Mouse (Mus musculus) liver, embryonic 16.5 days (tissue): ENCODE results near the gene Mbd3. TPM values are rescaled to one million over a fixed set of nuclear protein-coding genes. Genes with fewer than 3 reads are reported as not detected.

Experiments used
- ATAC-seq: fragments of 200-750 bp; cut with Nextera tagmentation; 2 replicates; pipeline ENCODE4 v1.8.0; 2017; ENCODE audit warnings: low read depth, mild to moderate bottlenecking, moderate number of reproducible peaks, moderate library complexity
- H3K27ac ChIP-seq: fragments of 300-500 bp; sonication (generic); 2 replicates; pipeline ENCODE4 v1.5.1; 2014; ENCODE audit warnings: mild to moderate bottlenecking, low read length
- H3K27me3 ChIP-seq: fragments of 300-500 bp; sonication (generic); 2 replicates; pipeline ENCODE4 v1.6.1; 2014; ENCODE audit warnings: low read depth, low read length, mixed read lengths; ENCODE audit not compliant: control insufficient read depth, insufficient read depth
- H3K36me3 ChIP-seq: fragments of 300-500 bp; sonication (generic); 2 replicates; pipeline ENCODE4 v1.6.1; 2014; ENCODE audit warnings: mild to moderate bottlenecking; ENCODE audit not compliant: control insufficient read depth, insufficient read depth
- H3K4me1 ChIP-seq: fragments of 300-500 bp; sonication (generic); 2 replicates; pipeline ENCODE4 v1.6.1; 2014; ENCODE audit warnings: low read depth, low read length, mixed read lengths; ENCODE audit not compliant: control insufficient read depth
- H3K4me2 ChIP-seq: fragments of 300-500 bp; sonication (generic); 2 replicates; pipeline ENCODE4 v1.6.1; 2014; ENCODE audit warnings: low read depth, low read length, mixed read lengths
- H3K4me3 ChIP-seq: fragments of 300-500 bp; sonication (generic); 2 replicates; pipeline ENCODE4 v1.5.1; 2014; ENCODE audit warnings: low read depth, mild to moderate bottlenecking, low read length
- H3K9ac ChIP-seq: fragments of 300-500 bp; sonication (generic); 2 replicates; pipeline ENCODE4 v1.6.1; 2014; ENCODE audit warnings: low read depth, low read length
- H3K9me3 ChIP-seq: fragments of 300-500 bp; sonication (generic); replicated peaks from 2 replicates; pipeline ENCODE4 v1.6.1; 2016; ENCODE audit warnings: low read length; ENCODE audit not compliant: control insufficient read depth
- WGBS: fragments of 180-500 bp; shearing (Covaris S2); extraction: QIAGEN DNeasy Blood & Tissue Kit; methylation state at CpG from one replicate; pipeline ENCODE4 v1.1.7; 2014; ENCODE audit not compliant: insufficient replicate concordance; 5-methylcytosine and 5-hydroxymethylcytosine counted together
- polyA plus RNA-seq: library from polyadenylated mRNA; unstranded; fragments of >200 nt; fragmentation: Nextera tagmentation; extraction: Ambion mirVana; gene quantifications from 2 replicates; pipeline ENCODE4 v1.2.1, GENCODE M21; 2015

Mbd3 gene
- polyA plus RNA-seq, 1 experiment from 2014 or later = 52.7 TPM

- H3K4me3 ChIP-seq = no peak overlapping the region
- no peak overlapping the region for H3K27ac ChIP-seq
- peaks cover 33% of the 10 kb centered on the region for H3K4me1 ChIP-seq
- no peaks in the 10 kb centered on the region for H3K36me3 ChIP-seq
- no peak for ATAC-seq
- no peak overlapping the region for H3K9ac ChIP-seq
- H3K4me2 ChIP-seq = no peak overlapping the region
- H3K27me3 ChIP-seq = no peaks in the 10 kb centered on the region
- H3K9me3 ChIP-seq = no peaks in the 10 kb centered on the region
- WGBS = 58% methylated on average over 4 of the region's 4 CpGs
Measured at GRCm38 (mm10) chr10:80437973-80438372, 38.6 kb upstream of the Mbd3 start.

- 17% methylated on average over 9 of the region's 9 CpGs for WGBS
- Histone ChIP-seq H3K9ac (peak overlapping the region; percentile 48), H3K4me3 (no peak overlapping the region), H3K36me3 (no peaks in the 10 kb centered on the region), H3K27ac (peak overlapping the region; percentile 98), H3K9me3 (no peaks in the 10 kb centered on the region), H3K4me2 (peak overlapping the region; percentile 52), H3K4me1 (peaks cover 43% of the 10 kb centered on the region), H3K27me3 (no peaks in the 10 kb centered on the region)
- no peak for ATAC-seq
Measured at GRCm38 (mm10) chr10:80436276-80436675, 36.9 kb upstream of the Mbd3 start.

- H3K27me3 ChIP-seq = no peaks in the 10 kb centered on the region
- 22% methylated on average over 7 of the region's 7 CpGs for WGBS
- H3K4me1 ChIP-seq = peaks cover 48% of the 10 kb centered on the region
- H3K9ac ChIP-seq = peak overlapping the region; percentile 48
- no peaks in the 10 kb centered on the region for H3K9me3 ChIP-seq
- H3K36me3 ChIP-seq = no peaks in the 10 kb centered on the region
- peak overlapping the region; percentile 12 for H3K4me3 ChIP-seq
- H3K4me2 ChIP-seq = peak overlapping the region; percentile 52
- H3K27ac ChIP-seq = peak overlapping the region; percentile 98
- peak; percentile 16 for ATAC-seq
Measured at GRCm38 (mm10) chr10:80435764-80436163, 36.4 kb upstream of the Mbd3 start.

GRCm38 (mm10) chr10:80434823-80435222, 35.5 kb upstream of the Mbd3 start:
- Histone ChIP-seq H3K9me3 (no peaks in the 10 kb centered on the region), H3K27ac (peak overlapping the region; percentile 98), H3K4me2 (peak overlapping the region; percentile 68), H3K4me3 (peak overlapping the region; percentile 96), H3K27me3 (no peaks in the 10 kb centered on the region), H3K9ac (peak overlapping the region; percentile 65), H3K4me1 (peaks cover 48% of the 10 kb centered on the region), H3K36me3 (peaks cover 7% of the 10 kb centered on the region)
- ATAC-seq = no peak
- 77% methylated on average over 3 of the region's 3 CpGs for WGBS

GRCm38 (mm10) chr10:80434233-80434592, 34.9 kb upstream of the Mbd3 start:
- H3K4me1 ChIP-seq = peaks cover 48% of the 10 kb centered on the region
- H3K36me3 ChIP-seq = peaks cover 13% of the 10 kb centered on the region
- peak overlapping the region; percentile 65 for H3K9ac ChIP-seq
- H3K4me2 ChIP-seq = peak overlapping the region; percentile 68
- H3K9me3 ChIP-seq = no peaks in the 10 kb centered on the region
- H3K27ac ChIP-seq = peak overlapping the region; percentile 98
- no peaks in the 10 kb centered on the region for H3K27me3 ChIP-seq
- peak overlapping the region; percentile 96 for H3K4me3 ChIP-seq
- no peak for ATAC-seq
- 8% methylated on average over 8 of the region's 8 CpGs for WGBS

GRCm38 (mm10) chr10:80433513-80434232, 34.3 kb upstream of the Mbd3 start, which contains the start of gene Tcf3:
Gene Tcf3, minus strand, starts transcription at chr10:80433647.
- ATAC-seq = peak; percentile 88

GRCm38 (mm10) chr10:80432936-80433512, 33.7 kb upstream of the Mbd3 start:
- H3K9ac ChIP-seq = peak overlapping the region; percentile 99
- H3K36me3 ChIP-seq = peaks cover 22% of the 10 kb centered on the region
- peaks cover 46% of the 10 kb centered on the region for H3K4me1 ChIP-seq
- WGBS = under 1% methylated on average over 53 of the region's 60 CpGs
- ATAC-seq = no peak
- peak overlapping the region; percentile 96 for H3K4me3 ChIP-seq
- H3K27me3 ChIP-seq = no peaks in the 10 kb centered on the region
- no peaks in the 10 kb centered on the region for H3K9me3 ChIP-seq
- H3K4me2 ChIP-seq = peak overlapping the region; percentile 72
- peak overlapping the region; percentile 98 for H3K27ac ChIP-seq

More at GRCm38 (mm10) chr10:80433513-80434232, 34.3 kb upstream of the Mbd3 start, which contains the start of gene Tcf3:
- Histone ChIP-seq H3K4me2 (peak within 1 kb of the TSS; percentile 72), H3K9ac (peak within 1 kb of the TSS; percentile 99), H3K9me3 (no peaks in the 10 kb centered on the region), H3K4me1 (peaks cover 48% of the 10 kb centered on the region), H3K27ac (peak within 1 kb of the TSS; percentile 98), H3K4me3 (peak within 1 kb of the TSS; percentile 96), H3K36me3 (peaks cover 16% of the 10 kb centered on the region), H3K27me3 (no peaks in the 10 kb centered on the region)
- WGBS = under 1% methylated on average over 56 of the region's 61 CpGs

- Histone ChIP-seq H3K27ac (peak overlapping the region; percentile 98), H3K27me3 (no peaks in the 10 kb centered on the region), H3K4me3 (peak overlapping the region; percentile 96), H3K36me3 (peaks cover 27% of the 10 kb centered on the region), H3K9ac (peak overlapping the region; percentile 99), H3K9me3 (no peaks in the 10 kb centered on the region), H3K4me1 (peaks cover 43% of the 10 kb centered on the region), H3K4me2 (peak overlapping the region; percentile 72)
- ATAC-seq = no peak
- WGBS = 3% methylated on average over 4 of the region's 4 CpGs
Measured at GRCm38 (mm10) chr10:80432387-80432785, 33.0 kb upstream of the Mbd3 start.
